Comparison of ENCODE assay signal across 10 mouse cellular contexts in the genomic region with DNA sequence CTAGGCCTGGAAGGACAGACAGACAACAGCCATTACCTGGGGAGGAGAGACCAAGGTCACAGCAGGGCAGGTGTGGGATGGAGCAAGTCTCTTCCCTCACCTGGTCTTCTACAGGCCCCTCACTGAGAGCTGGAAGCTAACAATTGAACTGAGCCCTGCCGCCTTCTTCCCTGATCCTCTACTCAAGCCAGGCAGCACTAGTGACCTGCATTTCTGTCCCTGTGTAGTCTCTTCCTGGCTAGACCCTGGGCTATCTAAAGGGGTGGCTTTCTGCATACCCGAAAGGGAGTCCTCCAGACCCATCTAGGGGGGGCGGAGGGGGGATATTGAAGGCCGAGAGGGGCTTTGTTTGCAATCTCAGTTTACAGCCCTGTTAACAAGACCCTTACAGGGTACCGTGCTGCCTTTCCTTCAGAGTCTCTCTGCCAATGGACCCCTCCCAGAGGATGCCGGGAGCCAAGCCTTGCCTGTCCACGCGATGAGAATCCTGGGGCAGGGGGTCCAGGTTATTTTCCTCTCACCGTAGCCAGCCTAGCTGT.
DNase-seq lines count a peak whose midpoint lies in the region; ATAC-seq and TF ChIP-seq lines count a peak whose summit lies in the region.
"Had no signal": no experiment of that assay in that cellular context is flagged by ENCODE, and none has a peak within 500 bp of the region (broad histone marks: within the 10 kb centered on the region; RNA-seq: fewer than 3 reads in every experiment).

No protein-coding gene starts in this region.

- ATAC-seq in kidney, postnatal 0 days (replicated peaks; ENCODE audit: low FRiP score, low read depth): no peak
- ATAC-seq in forebrain, embryonic 13.5 days: no peak
- no peak for ATAC-seq in hindbrain, embryonic 16.5 days
- no peak for ATAC-seq in neural tube, embryonic 13.5 days (ENCODE audit: low read depth)

- H3K4me3 ChIP-seq in kidney, postnatal 0 days (replicated peaks; ENCODE audit: low read depth, low read length): no peak overlapping the region
- H3K4me3 ChIP-seq in forebrain, embryonic 13.5 days: peak overlapping the region; percentile 25
- H3K4me3 ChIP-seq in hindbrain, embryonic 16.5 days (ENCODE audit: low read length): peak overlapping the region; percentile 61
- H3K4me3 ChIP-seq in neural tube, embryonic 13.5 days: peak overlapping the region; percentile 82

- H3K27ac ChIP-seq in kidney, postnatal 0 days: peak overlapping the region; percentile 13; the same call in 1 of the 2 replicates
- H3K27ac ChIP-seq in forebrain, embryonic 13.5 days: peak overlapping the region; percentile 61
- H3K27ac ChIP-seq in hindbrain, embryonic 16.5 days (ENCODE audit: low read depth, low read length): peak overlapping the region; percentile 42
- peak overlapping the region; percentile 79 for H3K27ac ChIP-seq in neural tube, embryonic 13.5 days (replicated peaks)

- no peak for TF ChIP-seq CTCF in kidney, postnatal 0 days (IDR thresholded peaks at IDR 0.05; ENCODE audit: low read depth)

- 0 out of 2 replicates have a peak, but pooled peaks cover 8% of the 10 kb centered on the region for H3K36me3 ChIP-seq in kidney, postnatal 0 days (ENCODE audit: insufficient read depth, low read length)
- peaks cover 33% of the 10 kb centered on the region for H3K36me3 ChIP-seq in forebrain, embryonic 13.5 days (ENCODE audit: poor library complexity, severe bottlenecking)
- H3K36me3 ChIP-seq in hindbrain, embryonic 16.5 days (ENCODE audit: control insufficient read depth, insufficient read depth, low read length): no peaks in the 10 kb centered on the region
- H3K36me3 ChIP-seq in neural tube, embryonic 13.5 days: peaks cover 9% of the 10 kb centered on the region; the same call in 1 of the 2 replicates
- H3K36me3 ChIP-seq: G1E had no signal

- WGBS in kidney, postnatal 0 days: 38% methylated on average over 9 of the region's 9 CpGs
- 22% methylated on average over 9 of the region's 9 CpGs for WGBS in forebrain, embryonic 13.5 days
- WGBS in hindbrain, embryonic 16.5 days: 20% methylated on average over 9 of the region's 9 CpGs
- WGBS in neural tube, embryonic 13.5 days: 24% methylated on average over 9 of the region's 9 CpGs

- no peaks in the 10 kb centered on the region for H3K27me3 ChIP-seq in kidney, postnatal 0 days (ENCODE audit: insufficient read depth, low read length)
- no peaks in the 10 kb centered on the region for H3K27me3 ChIP-seq in forebrain, embryonic 13.5 days
- H3K27me3 ChIP-seq in hindbrain, embryonic 16.5 days (replicated peaks; ENCODE audit: control insufficient read depth, insufficient read depth, low read length): no peaks in the 10 kb centered on the region
- no peaks in the 10 kb centered on the region for H3K27me3 ChIP-seq in neural tube, embryonic 13.5 days

- H3K9me3 ChIP-seq in kidney, postnatal 0 days (replicated peaks; ENCODE audit: low read length): no peaks in the 10 kb centered on the region
- no peaks in the 10 kb centered on the region for H3K9me3 ChIP-seq in forebrain, embryonic 13.5 days (replicated peaks)
- no peaks in the 10 kb centered on the region for H3K9me3 ChIP-seq in hindbrain, embryonic 16.5 days (ENCODE audit: control insufficient read depth, low read length)
- H3K9me3 ChIP-seq in neural tube, embryonic 13.5 days: no peaks in the 10 kb centered on the region

- H3K9ac ChIP-seq in kidney, postnatal 0 days (ENCODE audit: low read depth, low read length): peak overlapping the region; percentile 27; the same call in 1 of the 2 replicates
- peak overlapping the region; percentile 62 for H3K9ac ChIP-seq in forebrain, embryonic 13.5 days
- peak overlapping the region; percentile 53 for H3K9ac ChIP-seq in hindbrain, embryonic 16.5 days (ENCODE audit: low read depth, low read length)
- H3K9ac ChIP-seq in neural tube, embryonic 13.5 days: peak overlapping the region; percentile 71

- no peak overlapping the region for H3K4me2 ChIP-seq in kidney, postnatal 0 days (ENCODE audit: low read length)
- H3K4me2 ChIP-seq in forebrain, embryonic 13.5 days: peak overlapping the region; percentile 57
- H3K4me2 ChIP-seq in hindbrain, embryonic 16.5 days (ENCODE audit: low read length): peak overlapping the region; percentile 80
- peak overlapping the region; percentile 99 for H3K4me2 ChIP-seq in neural tube, embryonic 13.5 days

- DNase-seq in kidney, postnatal 0 days (ENCODE audit: low spot score): no peak
- no peak for DNase-seq in kidney, postnatal 10 days
- DNase-seq in frontal cortex, postnatal 10 days (ENCODE audit: low spot score in 2 of 2): no peak
- no peak for DNase-seq in frontal cortex, postnatal 25 days (ENCODE audit: low spot score in 2 of 2)
- DNase-seq in layer of hippocampus, adult 9-11 months: no peak
- DNase-seq: adrenal gland, postnatal 36 days had no signal

- peaks cover 60% of the 10 kb centered on the region for H3K4me1 ChIP-seq in kidney, postnatal 0 days (replicated peaks; ENCODE audit: insufficient read depth, low read length)
- H3K4me1 ChIP-seq in forebrain, embryonic 13.5 days: peaks cover 90% of the 10 kb centered on the region
- peaks cover 68% of the 10 kb centered on the region for H3K4me1 ChIP-seq in hindbrain, embryonic 16.5 days (ENCODE audit: control insufficient read depth, insufficient read depth, low read depth, low read length)
- H3K4me1 ChIP-seq in neural tube, embryonic 13.5 days (replicated peaks): peaks cover 93% of the 10 kb centered on the region

Comparison
In these comparisons a context has a peak if more than half of its experiments do, and no peak if none do; other contexts are left out.
1. H3K27ac ChIP-seq: peak in every context shown above with its lines; median percentile 79 in neural tube, embryonic 13.5 days; 61 in forebrain, embryonic 13.5 days; 42 in hindbrain, embryonic 16.5 days; 13 in kidney, postnatal 0 days.